Mouse (Mus musculus) mesoderm, embryonic 11.5 days (tissue): Measurements from ENCODE around the gene Ubl3.

Experiments
- DNase-seq: peaks from one replicate; pipeline ENCODE4 v3.0.0-alpha.2; 2012; ENCODE audit warnings: low read depth, low spot score

Gene Ubl3

DNA sequence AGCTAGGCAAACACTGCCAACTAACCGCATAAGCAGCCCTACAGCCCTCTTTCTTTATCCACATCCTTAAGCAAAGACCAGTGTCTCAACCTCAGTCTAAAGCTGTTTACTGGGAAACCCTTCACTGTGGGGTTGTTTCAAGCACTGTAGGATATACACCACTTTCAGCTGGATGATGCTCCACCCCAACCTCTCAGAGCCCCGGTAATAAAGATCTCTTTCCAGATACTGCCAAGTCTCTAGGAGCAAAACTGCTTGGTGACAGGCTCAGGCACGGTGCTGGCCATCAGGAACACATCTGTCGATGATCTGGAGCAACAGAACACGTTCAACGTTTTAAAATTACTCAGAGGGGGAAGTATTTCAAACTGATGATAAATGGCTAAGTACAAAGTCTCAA lies 25.0 kb downstream of the Ubl3 start:
- DNase-seq: no peak

DNA sequence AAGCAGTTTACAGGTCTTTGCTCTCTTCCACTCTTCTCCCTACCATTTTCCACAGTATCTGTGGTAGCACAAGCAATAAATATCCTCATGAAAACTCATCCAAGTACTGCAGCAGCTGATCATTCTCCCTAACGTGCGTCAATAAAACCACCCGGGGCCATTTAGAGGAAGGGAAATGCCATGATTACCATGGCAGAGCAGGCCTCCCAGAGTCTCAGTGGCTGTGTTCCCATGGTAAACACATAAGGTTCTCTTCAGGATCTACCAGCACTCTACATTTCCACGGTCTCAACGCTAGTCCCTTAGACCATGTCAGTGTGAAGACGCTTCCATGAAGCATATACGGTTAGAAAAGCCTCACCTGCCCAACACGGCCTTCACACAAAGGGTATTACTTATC lies 26.0 kb downstream of the Ubl3 start:
- no peak for DNase-seq

DNA sequence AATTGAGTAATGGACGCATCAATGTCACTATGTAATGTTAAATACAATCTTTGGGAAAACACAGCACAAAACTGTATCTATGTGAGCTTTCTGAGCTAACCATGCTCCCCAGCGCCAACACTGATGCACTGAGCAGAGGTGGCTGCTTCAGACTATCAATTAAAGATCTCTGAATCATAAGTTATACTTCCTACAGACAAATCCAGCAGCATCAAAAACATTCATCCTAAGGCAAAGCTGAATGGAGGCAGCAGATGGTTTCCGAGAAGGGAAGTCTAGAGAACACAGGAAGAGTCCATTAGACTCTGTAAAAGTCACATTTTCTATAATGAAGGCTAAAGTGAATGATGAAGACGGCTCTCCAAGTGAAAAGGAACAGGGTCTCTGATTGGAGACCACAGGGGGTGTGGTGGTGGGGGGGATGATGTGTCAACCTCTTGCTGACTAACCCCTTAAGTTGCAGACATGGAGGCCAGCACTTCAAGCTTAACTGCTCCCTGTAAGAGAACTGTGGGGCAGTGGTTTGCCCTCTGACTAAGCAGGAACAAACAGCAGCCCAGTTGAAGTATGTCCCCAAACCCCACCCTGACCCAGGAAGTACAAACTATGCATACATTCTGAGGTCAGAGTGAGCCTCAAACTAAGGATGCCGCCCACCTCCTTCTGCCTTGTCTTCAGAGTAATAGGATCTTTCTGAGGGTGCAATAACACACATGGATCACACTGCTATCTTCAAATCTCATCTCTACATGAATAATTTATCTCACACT lies 29.2 kb downstream of the Ubl3 start:
- DNase-seq: no peak

DNA sequence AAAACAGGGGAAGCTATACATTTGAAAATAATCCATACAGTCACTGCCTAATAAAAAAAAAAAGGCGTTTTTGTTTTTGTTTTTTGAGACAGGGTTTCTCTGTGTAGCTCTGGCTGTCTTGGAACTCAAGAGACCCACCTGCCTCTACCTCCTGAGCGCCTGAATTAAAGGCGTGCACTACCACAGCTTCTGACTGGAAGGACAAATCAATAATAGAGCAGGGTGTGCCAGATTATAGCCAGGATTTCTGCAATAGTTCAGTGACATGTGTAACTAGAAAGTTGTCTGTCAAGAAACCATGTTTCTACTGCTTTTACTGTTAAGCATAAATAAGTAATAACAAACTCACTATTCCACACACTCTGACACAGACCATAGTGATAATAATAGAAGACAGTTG lies 30.2 kb downstream of the Ubl3 start:
- DNase-seq: no peak

- no peak for DNase-seq
Measured at GRCm38 (mm10) chr5:148517445-148517844, 35.1 kb downstream of the Ubl3 start.

- no peak for DNase-seq
Measured at GRCm38 (mm10) chr5:148512042-148512640, 40.4 kb downstream of the Ubl3 start.

DNA sequence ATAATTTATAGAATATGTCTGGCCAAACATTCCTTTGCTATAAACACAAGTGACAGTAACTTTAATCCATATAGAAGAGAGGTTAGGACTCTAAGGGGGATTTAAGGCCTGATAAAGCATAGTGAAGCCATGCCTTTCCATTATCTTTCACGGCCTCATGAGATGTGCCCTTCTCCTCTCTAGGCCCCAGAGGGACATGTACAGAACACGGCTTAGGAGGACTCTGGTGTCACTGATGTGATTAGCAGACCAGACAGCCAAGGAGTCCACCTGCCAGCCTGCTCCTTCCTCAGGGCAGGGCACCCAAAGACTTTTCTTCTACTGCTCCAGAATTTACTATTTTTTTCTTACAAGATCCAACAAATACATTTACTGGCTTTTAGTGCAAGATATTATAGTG lies 42.3 kb downstream of the Ubl3 start:
- DNase-seq: no peak

DNA sequence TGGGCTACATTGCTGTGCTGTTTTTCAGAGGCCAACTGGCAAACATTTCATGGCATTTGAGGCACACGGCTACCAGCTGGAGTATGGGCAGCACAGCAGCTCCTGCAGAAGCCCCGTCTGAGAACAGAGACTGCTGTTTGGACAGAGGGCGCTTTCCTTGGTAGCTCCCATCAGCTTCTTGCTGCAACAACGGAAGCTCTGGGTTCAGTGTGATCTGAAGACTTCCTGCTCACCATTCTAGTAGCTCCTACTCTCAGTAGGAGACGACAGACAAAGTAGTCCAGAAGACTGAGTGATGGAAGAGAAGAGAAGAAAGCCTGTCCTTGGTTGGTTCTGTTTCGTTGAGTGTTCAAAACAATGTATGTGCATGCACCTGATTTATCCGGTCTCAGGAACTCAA lies 42.9 kb downstream of the Ubl3 start:
- DNase-seq: no peak

DNA sequence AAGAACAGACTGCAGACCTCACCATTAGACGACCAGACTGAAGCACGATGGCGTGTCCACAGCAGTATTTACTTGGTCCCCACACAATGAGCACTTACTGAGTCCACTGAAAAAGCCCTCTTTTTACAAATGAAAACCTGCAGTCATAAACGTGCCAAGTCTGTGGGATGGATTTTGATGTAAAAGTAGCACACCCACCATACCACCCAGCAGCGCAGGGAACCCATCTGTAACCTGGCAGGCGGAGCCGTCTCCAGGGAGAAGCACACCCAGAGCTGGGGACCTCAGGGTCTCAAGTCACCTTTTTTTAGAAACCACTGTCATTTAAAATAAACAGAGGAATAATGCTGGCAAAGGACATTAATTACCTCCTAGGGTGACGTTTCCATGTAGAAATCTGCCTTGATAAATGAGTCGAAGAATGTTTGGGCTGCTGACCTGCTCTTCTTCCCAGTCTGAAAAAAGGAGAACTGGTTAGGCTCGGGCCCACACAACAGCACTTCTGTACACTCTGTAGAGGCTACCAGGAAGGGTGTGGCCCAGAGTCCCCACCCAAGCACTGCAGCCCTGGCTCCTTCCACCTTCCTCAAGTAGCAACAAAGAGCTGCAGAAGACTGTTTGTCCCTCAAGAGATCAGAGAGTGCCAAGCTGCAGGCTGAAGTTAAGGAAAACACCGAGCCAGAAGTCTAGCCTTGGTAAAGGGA lies 43.5 kb downstream of the Ubl3 start:
- DNase-seq: no peak

- DNase-seq: no peak
Measured at GRCm38 (mm10) chr5:148505381-148505780, 47.2 kb downstream of the Ubl3 start.

GRCm38 (mm10) chr5:148502237-148502636 lies 50.4 kb downstream of the Ubl3 start:
- no peak for DNase-seq

DNA sequence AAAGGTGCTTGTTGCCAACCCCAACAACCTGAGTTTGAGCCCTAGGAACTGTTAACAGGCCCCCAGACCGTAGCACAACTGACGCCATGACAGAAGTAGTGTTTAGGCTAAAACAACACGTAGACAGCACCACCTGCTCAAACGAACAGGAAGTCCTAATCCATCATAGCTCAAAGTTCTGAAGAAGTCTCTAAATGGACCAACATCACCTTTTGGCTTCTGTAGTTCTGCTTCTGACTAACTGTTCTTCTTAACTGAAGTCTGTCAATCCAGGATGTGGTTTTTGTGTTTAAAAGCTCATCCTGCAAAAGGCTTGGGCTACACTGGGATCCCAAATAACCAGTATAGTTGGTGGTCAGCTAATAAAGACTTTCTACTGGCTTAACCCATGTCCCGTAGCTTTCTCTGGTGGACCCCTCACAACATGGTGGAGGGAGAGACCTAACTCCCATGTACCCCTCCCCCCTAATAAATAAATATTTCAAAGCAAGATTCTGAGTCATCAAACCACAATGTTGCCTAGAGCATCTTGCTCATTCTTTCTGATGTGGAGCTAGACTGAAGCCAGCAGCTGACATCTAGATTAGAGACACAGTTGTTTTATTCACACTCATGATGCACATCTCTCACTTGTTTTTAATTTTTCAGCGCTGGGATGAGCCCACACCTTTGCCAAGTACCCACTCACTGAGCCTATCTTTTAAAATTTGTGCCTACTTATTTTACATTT lies 51.2 kb downstream of the Ubl3 start:
- DNase-seq: no peak

- no peak for DNase-seq
Measured at GRCm38 (mm10) chr5:148500516-148500915, 52.1 kb downstream of the Ubl3 start.

- DNase-seq: no peak
Measured at GRCm38 (mm10) chr5:148499616-148500015, 53.0 kb downstream of the Ubl3 start.

- DNase-seq: no peak
Measured at GRCm38 (mm10) chr5:148495991-148496390, 56.6 kb downstream of the Ubl3 start.

GRCm38 (mm10) chr5:148495173-148495572 lies 57.4 kb downstream of the Ubl3 start:
- peak; percentile 23 for DNase-seq

- DNase-seq: no peak
Measured at GRCm38 (mm10) chr5:148494249-148494648, 58.3 kb downstream of the Ubl3 start.

- no peak for DNase-seq
Measured at GRCm38 (mm10) chr5:148493025-148493424, 59.6 kb downstream of the Ubl3 start.

DNA sequence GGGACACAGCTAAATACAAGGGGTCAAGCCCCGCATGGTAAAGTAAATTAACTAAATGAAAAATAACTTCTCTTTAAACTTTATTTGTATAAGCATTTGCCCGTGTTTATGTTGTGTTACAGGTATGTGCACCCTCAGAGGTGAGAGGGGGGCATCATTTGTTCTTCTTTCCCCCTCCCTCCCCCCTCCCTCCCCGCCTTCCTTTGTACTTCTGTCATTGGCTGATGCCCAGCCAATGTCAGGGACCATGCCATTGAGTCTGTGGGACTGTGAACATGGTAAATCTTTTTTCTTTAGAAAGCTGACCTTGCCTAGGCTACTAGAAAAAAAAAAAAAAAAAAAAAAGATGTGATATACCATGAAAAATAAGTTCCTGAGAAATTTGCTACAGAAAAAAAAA lies 62.2 kb downstream of the Ubl3 start:
- no peak for DNase-seq

DNA sequence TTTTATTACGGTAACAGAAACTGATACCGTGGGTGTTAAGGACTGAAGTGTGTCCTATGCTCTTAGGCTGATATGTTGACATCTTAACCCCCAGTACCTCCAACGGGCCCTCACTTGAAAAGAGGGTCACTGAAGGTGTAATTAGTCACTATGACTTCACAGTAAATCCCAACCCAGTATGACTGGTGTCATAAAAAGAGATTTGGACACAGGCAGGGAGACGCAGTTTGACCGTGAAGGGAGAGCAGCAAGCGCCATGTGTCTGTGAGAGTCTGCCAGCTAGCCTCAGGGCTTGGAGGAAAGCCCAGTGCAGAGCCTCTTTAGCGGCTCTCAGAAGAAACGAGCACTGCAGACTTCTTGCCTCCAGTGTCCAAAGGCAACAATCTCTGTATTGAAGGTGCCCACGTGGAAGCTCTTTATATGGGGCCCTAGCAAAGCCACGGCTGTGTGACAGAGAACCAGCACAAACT lies 62.8 kb downstream of the Ubl3 start:
- DNase-seq: peak; percentile 16

DNA sequence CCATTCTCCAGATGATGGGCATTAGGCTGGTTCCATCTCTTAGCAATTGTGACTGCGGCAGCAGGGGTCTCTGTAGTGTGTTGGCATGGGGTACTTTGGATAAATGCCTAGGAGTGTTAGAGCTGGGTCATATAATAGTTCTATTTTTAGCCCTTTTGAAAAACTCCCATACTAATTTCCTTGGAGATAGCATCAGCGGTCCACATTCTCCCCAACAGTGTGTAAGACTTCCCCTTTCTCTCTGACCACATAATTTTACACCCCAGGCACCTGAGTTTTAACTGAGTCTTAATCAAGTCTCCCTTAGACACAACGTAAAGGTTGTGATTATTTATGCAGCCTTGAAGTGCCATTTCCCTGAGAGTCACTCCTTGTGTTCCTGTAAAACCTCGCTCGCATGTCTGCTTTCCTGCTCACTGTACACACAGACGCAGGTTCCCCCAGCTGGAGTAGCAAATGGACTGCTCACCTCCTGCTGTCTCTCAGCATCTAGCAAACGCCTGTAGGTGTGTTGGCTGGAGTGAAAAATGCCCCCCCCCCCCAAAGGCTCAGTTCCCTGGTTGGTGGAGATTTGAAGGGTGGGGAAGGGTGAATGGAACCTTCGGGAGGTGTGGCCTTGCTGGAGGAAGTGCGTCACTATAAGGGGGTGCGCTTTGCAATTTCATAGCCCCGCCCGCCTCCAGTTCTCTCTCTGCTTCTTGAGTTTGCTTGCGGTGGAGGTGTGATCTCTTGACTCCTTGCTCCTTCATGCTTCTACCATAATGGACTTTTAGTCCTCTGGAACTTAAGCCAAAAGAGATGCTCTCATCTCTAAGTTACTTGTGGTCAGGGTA lies 63.5 kb downstream of the Ubl3 start:
- no peak for DNase-seq
